Mouse (Mus musculus): Measurements from ENCODE around the gene Cfd. TPM values are rescaled to one million over a fixed set of nuclear protein-coding genes. Genes with fewer than 3 reads are reported as not detected.

The Cfd gene
- total RNA-seq, 2 experiments from 2014 or later, result 12.5 to 381 TPM

DNA sequence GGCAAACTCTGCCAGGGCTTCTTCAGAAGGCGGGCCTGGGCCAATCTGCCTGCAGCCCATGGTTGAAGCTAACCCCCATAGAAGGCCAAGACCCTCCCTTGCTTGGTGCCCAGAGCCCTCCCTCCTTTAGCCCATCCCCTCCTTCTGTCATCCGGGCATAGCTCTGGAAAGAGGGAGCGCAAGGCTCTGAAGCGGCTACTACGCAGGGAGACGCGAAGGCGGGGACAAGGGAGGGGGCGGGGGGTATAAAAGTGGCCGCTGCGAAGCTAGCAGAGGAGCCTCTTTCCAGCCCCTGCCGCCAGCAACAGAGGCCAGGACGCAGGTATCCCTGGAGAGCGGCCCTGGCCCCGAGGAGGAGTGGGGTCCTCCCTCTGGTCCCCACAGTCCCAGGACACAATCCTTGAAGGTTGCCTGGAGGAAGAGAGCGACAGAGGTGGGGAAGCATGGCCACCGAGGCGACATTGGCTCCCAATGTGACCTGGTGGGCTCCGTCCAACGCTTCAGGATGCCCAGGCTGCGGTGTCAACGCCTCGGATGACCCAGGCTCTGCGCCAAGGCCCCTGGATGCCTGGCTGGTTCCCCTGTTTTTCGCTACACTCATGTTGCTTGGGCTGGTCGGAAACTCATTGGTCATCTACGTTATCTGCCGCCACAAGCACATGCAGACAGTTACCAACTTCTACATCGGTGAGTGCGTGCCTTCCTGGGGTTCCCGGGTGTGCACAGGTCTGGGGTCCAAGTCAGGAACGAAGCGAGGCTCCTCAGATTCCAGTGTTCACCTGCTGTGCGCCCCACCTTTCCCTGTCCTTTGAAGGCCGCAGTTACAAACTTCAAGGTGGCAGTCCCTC lies 27.8 kb downstream of the Cfd start:
- DNase-seq, result peak; percentile 22

DNA sequence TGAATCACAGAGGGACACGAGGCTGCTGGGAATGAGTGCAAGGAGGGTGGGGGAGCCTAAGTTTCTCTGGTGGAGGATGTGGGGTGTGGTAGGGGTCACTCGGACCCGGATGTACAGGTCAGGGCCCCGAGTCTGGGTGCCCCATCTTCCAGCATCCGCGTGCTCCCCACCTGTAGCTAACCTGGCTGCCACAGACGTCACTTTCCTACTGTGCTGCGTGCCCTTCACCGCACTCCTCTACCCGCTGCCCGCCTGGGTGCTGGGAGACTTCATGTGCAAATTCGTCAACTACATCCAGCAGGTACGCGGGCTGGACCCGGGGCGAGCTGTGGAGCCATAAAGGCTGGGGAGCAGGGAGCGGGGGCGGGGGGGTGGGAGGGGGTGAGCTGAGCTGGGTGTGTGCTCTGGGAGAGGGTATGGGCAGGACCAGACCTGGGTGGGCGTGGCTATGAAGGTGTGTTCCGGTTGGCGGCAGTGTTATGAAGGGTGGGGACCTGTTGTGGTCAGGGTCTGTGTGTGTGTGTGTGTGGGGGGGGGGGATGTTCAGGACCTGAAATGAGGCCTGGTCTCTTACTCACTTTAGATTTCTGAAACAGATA lies 28.7 kb downstream of the Cfd start:
- peak; percentile 7 for DNase-seq

DNA sequence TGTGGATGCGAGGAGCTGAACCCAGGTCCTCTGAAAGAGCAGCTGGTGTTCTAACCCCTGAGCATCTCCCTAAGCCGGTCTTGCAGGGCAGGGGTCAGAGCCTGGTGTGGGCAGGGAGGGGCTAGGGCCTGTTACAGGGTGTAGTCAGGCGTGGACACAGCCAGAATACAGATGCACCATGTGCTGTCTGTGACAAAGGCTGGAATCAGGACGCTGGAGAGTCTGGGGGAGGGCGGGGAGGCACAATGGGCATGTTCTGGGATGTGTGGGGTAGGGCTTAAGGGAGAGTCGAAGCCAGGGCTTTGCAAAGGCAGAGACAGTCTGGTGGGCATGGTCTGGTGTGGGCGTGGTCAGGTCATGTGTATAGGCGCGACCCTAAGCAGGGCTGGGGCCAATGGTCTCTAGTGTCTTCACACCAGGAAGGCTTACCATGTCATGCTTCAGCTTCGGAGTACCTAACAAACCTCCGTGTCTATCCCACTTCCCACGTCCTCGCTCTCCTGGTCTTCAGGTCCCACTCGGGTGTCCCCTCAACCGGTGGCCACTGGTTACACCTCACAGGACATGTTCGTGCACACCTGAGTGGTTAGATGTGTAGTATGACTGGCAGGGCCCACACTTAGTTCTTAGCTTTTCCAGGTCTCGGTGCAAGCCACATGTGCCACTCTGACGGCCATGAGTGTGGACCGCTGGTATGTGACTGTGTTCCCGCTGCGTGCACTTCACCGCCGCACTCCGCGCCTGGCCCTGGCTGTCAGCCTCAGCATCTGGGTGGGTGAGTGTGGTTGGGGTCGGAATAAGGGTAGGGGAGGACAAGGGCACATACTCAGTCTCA lies 29.6 kb downstream of the Cfd start:
- no peak for DNase-seq

DNA sequence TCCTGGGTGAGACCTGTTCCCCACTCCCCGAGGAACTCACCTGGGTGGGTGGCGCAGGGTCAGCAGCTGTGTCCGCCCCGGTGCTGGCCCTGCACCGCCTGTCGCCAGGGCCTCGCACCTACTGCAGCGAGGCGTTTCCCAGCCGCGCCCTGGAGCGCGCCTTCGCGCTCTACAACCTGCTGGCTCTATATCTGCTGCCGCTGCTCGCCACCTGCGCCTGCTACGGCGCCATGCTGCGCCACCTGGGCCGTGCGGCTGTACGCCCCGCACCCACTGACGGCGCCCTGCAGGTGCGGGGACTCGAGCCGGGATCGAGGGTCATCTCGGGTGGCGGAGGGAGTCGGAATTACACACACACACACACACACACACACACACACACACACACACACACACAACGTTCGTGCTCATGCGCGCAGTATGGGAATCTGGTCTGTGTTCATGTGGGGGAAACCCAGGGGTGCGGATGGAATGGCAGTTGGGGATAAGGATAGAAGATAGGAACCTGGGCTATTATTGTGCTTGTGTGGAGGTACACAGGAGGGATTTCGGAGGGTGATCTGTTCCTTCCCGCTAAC lies 30.4 kb downstream of the Cfd start, which contains the start of gene R3hdm4:
Gene R3hdm4 (minus strand): TSS at position 251 of the 578 bp plus-strand sequence.
- no peak for DNase-seq

DNA sequence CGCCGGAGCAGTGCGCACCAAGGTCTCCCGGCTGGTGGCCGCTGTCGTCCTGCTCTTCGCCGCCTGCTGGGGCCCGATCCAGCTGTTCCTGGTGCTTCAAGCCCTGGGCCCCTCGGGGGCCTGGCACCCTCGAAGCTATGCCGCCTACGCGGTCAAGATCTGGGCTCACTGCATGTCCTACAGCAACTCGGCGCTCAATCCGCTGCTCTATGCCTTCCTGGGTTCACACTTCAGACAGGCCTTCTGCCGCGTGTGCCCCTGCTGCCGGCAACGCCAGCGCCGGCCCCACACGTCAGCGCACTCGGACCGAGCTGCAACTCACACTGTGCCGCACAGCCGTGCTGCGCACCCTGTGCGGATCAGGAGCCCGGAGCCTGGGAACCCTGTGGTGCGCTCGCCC lies 30.9 kb downstream of the Cfd start:
- peak; percentile 6 for DNase-seq

DNA sequence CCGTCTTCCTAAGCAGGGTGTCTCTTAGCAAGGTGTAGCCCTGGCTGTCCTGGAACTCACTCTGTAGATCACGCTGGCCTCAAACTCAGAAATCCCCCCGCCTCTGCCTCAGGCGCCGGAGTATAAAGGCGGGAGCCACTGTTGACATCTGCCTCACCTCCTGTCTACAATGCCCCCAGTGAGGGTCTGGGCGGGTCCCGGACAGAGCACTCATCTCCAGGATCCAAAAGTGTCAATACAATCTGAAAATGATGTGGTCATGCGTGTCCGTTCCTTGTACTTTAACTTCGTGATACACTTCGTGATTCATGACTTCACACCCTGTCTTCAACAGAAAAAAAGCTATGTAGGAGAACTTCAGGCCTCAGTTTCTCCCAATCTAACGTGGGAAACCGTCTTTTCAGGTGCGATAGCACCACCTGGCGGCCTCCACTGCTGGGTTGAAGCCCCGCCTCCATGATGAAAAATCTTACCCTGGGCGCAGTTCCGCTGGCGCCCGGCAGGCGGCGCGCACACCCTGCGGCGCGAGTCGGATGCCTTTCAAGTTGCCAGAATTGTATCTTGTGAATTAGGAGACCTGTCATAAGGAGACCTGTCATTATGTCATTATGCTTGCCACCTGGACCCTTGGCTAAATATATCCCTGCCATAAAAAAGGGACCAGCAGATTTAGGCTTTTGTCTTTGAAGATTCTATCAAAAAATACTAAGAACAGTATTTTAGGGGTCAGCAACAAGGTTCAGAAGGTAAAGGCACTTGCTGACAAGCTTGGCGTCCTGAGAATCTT lies 34.5 kb downstream of the Cfd start:
- DNase-seq, result peak; percentile 83

DNA sequence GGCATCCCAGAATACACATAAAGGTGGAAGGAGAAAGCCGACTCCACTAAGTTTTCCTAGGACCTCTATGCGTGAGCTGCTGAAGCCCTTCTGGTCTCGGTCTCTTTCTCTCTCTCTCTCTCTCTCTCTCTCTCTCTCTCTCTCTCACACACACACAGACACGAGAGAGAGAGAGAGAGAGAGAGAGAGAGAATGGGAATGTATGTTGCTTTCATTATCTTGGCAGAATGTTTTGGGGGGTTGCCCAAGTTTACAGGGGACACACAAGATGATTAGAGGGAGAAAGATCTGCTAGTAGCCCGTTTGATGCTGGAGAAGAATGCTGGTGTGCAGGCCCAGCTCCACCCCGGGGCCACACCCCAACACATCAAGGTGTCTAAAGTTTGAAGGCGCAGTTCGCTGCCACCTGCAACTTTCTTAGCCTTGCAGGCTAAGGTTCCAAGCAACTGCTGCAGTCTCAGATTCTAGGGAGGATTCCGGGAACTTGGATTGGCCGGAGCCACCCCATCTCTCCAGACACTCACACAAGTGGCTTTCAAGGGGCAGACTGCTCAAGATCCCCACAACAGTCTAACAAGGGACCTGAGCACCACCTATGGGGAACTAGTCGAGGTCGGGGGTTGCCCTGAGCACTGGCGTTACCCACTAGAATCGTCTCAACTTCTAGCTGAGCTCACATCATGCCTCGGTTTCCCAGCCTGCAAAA lies 35.3 kb downstream of the Cfd start:
- DNase-seq, result peak; percentile 20

DNA sequence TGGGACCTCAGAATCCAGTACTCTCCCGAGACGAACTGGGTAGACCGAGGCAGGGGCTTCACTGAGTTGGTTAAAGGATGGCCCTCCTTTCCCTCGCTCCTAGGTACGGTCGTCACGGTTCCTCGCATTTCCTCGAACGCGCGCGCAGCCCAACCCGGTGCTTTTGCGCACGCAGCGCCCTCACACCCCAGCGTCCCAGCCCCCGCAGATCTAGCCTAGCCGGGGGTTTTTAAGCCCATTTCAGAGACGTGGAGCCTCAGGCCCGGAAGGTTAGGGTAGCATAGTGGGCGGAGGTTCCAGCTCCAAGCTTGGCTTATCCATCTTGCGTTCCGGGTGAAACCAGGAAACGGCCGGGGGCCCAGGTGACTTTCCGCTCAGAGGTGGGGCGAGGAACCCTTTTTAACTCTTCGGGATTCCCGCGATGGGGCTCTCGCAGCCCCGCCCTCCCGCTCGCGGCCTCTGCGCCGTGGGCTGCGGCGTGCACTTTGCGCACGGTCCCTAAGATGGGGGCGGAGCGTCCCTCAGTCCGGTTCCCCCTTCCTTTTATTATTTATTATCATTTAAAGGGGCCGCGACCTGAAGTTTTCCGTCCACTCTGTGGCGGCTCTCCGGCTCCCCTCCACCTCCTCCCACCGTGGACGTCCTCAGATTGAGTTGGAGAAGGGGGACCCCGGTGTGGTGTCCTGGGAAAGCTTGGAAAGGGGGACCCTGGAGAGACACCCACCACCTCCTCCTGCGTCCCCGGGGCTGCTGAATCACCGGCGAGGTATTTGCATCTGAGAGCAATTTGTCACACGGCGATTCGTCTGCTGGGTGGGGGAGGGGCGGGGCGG lies 36.1 kb downstream of the Cfd start, which contains the start of gene Arid3a:
Gene Arid3a (plus strand): TSS at position 553 of the 833 bp plus-strand sequence.
- peak; percentile 88 for DNase-seq

DNA sequence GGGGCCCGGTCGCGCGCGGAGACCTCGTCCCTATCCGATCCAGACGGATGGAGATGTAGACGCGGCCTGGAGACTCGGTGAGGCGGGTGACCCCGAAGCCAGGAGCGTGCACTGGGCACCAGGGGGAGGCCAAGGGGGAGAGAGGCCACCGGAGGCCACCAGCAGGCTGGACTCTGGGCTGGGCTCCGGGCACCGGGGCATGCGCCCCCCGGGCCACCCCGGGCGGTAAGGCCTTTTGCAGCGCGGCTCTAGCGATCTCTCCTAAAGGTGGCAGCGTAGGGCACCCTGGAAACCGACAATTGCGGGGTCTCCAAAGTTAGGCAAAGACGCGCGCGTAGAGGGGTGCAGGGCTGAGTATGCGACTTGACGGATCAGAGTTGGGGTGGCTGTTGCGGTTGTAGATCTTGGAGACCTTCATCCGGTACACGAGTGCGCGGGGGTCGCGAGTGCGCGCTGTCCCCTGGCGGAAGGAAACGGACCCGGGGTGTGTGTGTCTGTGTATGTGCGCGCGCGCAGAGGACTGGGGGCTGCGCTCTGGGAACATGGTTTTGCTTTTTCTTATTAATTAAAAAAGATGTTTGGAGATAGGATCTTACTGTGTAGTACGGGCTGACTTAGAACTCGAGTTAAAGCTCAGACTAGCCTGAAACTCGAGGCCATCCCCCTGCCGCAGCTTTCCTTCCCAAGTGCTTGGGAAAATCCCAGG lies 36.8 kb downstream of the Cfd start:
- DNase-seq, result peak; percentile 48

DNA sequence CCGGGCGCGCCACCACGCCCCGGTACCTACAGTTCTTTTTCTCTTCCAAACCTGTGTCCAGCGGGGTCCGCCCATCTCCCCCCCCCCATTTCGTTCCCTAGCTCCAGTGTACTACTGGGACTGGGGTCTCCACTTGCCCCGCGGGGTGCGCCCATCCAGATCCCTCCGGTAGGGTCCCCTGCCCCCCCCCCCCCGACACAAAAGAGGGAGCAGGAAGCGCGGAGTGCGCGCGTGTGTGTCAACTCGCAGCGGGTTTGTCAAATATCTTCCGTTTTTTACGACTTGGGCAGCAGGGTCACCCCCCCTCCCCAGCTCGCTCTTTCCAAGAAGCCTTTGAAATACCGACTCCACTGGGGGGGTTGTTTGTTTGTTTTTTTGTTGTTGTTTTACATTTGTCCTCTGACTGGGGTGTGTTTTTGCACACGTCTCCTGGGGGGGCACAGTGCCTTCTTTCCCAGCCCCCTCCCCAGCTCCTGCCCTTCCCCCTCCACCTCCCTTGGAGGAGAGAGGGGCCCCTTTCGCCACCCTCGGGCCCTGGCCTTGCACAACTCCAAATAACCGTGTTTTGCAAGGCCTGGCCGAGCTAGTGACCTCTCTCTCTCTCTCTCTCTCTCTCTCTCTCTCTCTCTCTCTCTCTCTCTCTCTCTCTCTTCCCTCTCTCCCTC lies 37.5 kb downstream of the Cfd start:
- DNase-seq, result no peak

DNA sequence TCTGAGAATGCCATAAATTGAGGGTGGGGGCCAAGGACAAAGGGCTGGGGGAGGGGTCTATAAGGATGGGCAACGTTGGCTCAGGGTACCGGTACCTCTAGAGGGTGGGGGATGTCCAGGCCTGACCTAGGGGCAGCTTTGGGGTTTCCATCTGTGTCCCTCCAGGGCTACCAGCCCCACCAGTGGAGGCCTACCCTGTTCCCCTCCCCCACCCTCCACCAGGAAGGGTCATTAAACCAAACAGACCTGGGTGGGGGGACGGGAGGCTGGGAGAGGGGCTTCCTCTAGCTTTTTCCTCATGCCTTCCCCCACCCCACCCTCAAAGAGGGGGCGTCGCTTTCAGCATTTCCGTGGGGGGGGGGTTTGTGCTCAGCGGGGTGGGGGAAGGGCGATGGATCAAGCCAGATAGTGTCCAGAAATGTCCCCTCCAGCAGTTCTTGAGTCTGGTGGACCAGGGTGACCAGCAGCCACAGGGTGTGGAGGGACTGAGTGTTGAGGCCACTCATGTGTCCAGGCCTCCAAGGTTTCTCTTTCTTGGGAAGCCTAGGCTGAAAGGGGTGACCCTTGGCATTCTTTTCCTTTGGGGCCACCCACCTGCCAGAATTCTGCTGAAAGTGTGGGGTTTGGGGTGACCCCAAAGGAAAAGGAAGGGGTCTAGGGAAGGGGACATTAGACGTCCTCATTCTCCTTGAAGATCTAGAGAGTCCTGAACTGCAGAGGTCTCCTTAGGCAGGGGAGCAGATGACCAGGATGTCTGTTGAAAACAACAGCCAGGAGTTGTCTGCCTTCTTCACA lies 38.5 kb downstream of the Cfd start:
- no peak for DNase-seq

DNA sequence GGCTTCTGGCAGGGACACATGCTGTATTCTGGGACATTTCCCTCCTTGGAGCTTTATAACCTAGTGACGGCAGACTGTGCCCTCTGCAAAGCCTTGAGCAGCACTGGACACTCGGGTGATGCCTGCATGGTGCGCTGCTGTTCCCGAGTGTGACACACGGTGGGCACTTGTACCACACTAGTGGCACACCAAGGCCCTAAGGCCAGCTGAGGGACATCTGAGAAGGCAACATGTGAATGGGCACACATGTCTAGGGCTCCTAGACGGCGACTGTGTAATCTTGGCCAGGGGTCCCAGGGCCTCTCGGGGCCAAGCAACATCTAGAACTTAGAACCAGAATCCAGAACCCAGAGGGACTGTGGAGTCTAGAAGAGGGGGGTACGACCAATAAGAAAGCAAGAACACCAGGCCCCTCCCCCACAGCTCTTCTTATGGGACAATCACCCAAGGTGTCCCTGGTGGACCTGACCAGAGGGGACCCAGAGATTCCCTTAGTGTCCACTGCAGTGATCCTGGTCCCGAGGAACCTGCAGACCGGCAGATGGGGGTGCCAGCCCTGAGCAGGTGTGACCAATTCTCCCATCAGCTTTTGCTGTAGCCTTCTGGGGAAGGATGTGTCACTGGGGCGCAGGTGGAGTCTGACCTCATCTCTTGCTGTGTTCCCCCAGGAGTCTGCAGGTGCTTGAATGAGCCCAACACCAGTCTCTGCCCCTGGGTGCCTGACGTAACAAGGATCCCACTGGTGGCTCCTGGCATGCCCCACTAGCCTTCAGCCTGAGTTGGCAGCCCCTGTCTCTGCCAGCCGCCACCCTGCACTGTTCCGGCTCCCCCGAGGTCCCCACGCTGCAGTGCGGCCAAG lies 39.5 kb downstream of the Cfd start:
- no peak for DNase-seq

DNA sequence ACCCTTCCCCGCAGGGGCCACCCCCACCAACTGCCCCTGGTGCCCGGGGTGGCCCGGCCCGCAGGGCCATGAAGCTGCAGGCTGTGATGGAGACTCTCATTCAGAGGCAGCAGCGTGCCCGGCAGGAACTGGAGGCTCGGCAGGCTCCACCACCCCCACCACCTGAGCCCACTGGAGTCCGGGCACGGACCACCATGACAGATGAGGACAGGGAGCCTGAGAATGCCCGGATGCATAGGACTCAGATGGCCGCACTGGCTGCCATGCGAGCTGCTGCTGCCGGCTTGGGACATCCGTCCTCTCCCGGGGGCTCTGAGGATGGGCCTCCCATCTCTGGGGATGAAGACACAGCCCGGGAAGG lies 40.2 kb downstream of the Cfd start:
- no peak for DNase-seq

DNA sequence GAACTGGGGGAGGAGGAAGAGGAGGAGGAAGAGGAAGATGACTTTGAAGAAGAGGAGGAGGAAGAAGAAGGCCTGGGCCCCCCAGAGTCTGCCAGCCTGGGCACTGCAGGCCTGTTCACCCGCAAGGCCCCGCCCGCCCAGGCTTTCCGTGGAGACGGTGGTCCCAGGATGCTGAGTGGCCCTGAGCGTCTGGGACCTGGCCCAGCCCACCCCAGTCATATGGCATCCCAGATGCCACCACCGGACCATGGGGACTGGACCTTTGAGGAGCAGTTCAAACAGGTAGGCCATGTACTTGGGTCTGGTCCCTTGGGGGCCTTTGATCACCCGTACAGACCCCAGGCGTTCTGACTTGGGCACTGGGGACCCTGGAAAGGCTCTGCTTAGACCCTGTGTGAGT lies 41.1 kb downstream of the Cfd start:
- DNase-seq, result no peak

DNA sequence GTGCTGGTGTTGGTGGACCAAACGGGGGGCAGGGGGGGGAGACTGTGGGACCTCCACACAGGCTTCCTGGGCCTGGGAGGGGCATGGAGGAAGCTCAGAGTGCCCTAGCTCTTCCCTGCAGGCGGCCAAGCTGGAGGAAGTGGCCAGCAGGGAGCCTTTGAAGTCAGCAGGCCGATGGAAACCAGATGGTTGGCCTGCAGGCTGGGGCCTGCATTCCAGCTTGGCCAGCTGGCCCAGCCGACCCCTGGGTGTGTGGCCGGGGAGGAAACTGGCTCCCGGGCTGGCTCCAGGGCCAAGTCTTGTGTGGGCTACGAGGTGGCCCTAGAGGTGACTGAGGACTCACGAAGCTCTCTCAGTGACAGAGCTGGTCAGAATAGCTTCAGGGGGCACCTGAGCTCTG lies 42.1 kb downstream of the Cfd start:
- peak; percentile 85 for DNase-seq

DNA sequence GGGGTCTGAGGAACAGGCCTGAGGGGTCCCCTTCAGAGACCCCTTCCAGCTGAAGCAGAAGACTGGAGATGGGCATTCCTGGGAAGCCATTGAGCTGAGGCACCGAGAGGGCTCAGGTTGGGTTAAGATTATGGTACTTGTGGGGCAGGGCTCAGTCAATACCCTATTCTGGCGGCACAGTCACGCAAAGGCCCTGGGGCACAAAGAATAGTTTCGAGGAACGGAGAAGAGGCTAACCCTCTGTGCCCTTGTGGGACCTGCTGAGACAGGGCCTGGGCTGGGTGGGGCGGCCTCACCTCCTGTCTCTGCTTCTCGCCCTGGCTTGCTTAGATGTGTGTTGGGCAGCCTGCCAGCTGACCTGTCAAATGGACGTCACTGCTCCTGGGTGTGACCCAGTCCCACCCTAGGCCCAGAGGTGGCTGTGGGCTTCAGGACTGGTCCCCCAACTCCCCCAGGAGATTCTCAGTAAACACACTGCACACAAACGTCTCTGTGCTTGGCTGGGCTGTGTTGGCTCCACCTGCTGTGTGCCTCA lies 42.6 kb downstream of the Cfd start:
- no peak for DNase-seq

DNA sequence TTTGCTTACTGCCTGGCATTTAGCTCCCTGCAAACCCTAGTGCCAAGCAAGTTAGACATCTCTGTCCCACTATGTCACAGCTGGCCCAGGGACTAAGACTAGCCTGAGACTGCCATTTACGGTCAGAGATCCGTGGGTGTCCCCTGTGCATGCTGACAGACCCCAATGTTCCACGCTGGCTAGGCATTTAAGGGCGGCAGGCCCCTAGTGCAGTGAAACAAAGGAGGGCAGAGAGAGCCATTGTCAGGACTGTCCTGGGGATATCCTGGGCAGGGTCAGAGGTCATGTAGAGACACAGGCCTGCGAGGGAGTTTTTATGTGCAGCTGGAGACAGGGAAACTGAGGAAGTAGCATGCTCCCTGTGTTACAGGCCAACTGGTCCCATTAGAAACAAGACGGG lies 43.2 kb downstream of the Cfd start:
- no peak for DNase-seq
